Mouse (Mus musculus): Measurements from ENCODE around the gene Cd63. TPM values are rescaled to one million over a fixed set of nuclear protein-coding genes. Genes with fewer than 3 reads are reported as not detected.

Cd63 gene
- polyA plus RNA-seq, 1 experiment from 2014 or later: 141 TPM

DNA sequence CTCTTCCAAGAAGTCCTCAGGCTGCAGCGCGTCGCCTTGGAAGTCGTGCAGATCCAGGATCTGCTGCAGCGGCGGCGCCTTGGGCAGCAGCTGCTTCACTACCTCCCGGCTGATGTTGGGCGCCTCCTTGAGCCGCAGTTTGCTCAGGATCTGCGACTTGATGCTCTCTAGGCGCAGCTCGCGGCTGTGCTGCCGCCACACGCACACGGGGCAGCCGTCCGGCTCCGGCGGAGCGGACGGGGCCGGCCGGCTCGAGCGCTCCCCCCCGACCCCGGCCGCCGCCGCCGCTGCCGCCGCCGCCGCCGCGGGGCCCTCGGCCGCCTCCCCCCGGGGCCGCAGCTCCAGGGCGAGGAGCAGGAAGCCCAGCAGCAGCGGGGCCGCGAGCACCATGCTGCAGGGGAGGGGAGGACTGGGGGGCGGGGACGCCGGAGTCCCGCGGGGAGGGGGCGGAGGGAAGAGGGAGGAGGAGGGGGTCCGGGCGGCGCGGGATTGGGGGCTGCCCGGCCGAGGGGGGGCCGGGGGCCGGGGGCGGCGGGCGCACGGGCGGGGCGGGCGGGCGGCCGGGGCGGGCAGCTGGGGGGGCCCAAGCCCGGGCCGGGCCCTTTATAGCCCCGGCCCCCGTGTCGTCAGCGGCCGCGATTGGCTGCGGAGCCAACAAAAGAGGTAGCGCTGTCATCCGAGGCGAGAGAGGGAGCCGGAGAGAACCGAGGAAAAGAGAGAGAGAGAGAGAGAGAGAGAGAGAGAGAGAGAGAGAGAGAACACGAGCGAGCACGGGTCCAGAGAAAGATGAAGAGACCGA is 9.3 kb upstream of the Cd63 start, which contains the start of gene Gdf11:
Gdf11 (minus strand) TSS at position 423 of the 799 bp plus-strand sequence.
- Histone ChIP-seq H3K4me1 (replicated peaks) (peaks cover 58% of the 10 kb centered on the region), H3K4me2 (replicated peaks) (peak within 1 kb of the TSS; percentile 91), H3K9ac (replicated peaks) (peak within 1 kb of the TSS; percentile 88), H3K27me3 (peaks cover 11% of the 10 kb centered on the region), H3K36me3 (peaks cover 16% of the 10 kb centered on the region), H3K4me3 (replicated peaks) (peak within 1 kb of the TSS; percentile 78), H3K9me3 (no peaks in the 10 kb centered on the region), H3K27ac (peak within 1 kb of the TSS; percentile 96)
- ATAC-seq: peak; percentile 84
- 2% methylated on average over 59 of the region's 89 CpGs for WGBS

- peak overlapping the region; percentile 96 for H3K27ac ChIP-seq
- no peaks in the 10 kb centered on the region for H3K9me3 ChIP-seq
- H3K27me3 ChIP-seq: peaks cover 19% of the 10 kb centered on the region
- H3K4me1 ChIP-seq (replicated peaks): peaks cover 54% of the 10 kb centered on the region
- H3K4me3 ChIP-seq (replicated peaks): peak overlapping the region; percentile 78
- H3K9ac ChIP-seq (replicated peaks): peak overlapping the region; percentile 88
- ATAC-seq: peak; percentile 21
- H3K4me2 ChIP-seq (replicated peaks): peak overlapping the region; percentile 91
- 1% methylated on average over 9 of the region's 9 CpGs for WGBS
- H3K36me3 ChIP-seq: peaks cover 8% of the 10 kb centered on the region
These were observed 8.5 kb upstream of the Cd63 start for GRCm38 (mm10) chr10:128892246-128892645.

GRCm38 (mm10) chr10:128895437-128895836 is 5.4 kb upstream of the Cd63 start:
- Histone ChIP-seq H3K4me3 (replicated peaks) (no peak overlapping the region), H3K27ac (no peak overlapping the region), H3K4me2 (replicated peaks) (0 out of 2 replicates have a peak overlapping the region, but pooled peaks have one; percentile 29)

DNA sequence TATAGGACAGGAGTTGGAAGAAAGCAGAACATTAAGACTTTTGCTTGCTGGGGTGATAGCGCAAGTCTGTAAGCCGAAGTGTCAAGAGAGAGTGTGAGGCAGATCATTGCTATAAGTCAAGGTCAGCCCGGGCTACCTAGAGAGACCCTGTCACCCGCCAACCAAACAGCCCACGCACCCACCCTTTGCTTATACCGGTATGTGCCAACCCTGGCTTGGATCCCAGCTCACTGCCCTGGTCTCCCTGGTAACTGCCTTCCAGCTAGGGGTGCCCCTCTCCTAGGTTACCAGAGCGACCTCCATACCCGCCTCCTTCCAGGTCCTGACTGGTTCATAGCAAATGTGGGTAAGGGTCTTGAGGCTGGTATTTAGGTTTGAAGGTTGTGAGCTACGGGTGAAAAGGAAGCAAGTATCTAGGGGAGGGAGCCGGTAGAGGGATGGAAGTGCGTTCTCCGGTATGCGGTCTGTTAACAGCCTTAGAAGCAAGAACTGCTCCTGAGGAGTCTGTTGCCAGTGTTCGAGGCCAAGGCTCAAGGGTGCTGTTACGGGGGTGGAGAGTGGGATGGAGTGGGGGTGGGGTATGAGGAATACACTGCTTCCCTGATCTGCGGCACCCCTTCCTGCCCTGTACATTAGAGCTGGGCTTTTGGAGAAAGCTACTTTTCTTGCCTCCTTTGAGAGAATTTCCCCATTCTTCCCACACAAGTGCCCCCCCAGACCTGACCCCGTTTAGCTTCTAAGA is 4.7 kb upstream of the Cd63 start:
- peak; percentile 43 for ATAC-seq
- WGBS: 3% methylated on average over 17 of the region's 17 CpGs
- Histone ChIP-seq H3K9ac (replicated peaks) (peak overlapping the region; percentile 39; the same call in 1 of the 2 replicates), H3K4me3 (replicated peaks) (0 out of 2 replicates have a peak overlapping the region, but pooled peaks have one; percentile 2), H3K9me3 (no peaks in the 10 kb centered on the region), H3K4me2 (replicated peaks) (peak overlapping the region; percentile 29), H3K27me3 (peaks cover 19% of the 10 kb centered on the region), H3K36me3 (no peaks in the 10 kb centered on the region), H3K4me1 (replicated peaks) (peaks cover 20% of the 10 kb centered on the region), H3K27ac (no peak overlapping the region)

More at GRCm38 (mm10) chr10:128895437-128895836, 5.4 kb upstream of the Cd63 start:
- peaks cover 24% of the 10 kb centered on the region for H3K4me1 ChIP-seq (replicated peaks)
- WGBS: 1% methylated on average over 9 of the region's 9 CpGs
- peaks cover 19% of the 10 kb centered on the region for H3K27me3 ChIP-seq
- H3K9ac ChIP-seq (replicated peaks): 0 out of 2 replicates have a peak overlapping the region, but pooled peaks have one; percentile 39
- H3K36me3 ChIP-seq: no peaks in the 10 kb centered on the region
- ATAC-seq: no peak
- H3K9me3 ChIP-seq: no peaks in the 10 kb centered on the region

GRCm38 (mm10) chr10:128896807-128897206 is 4.0 kb upstream of the Cd63 start:
- Histone ChIP-seq H3K4me1 (replicated peaks) (peaks cover 20% of the 10 kb centered on the region), H3K36me3 (no peaks in the 10 kb centered on the region), H3K4me2 (replicated peaks) (no peak overlapping the region), H3K9ac (replicated peaks) (no peak overlapping the region; the same call in 1 of the 2 replicates), H3K9me3 (no peaks in the 10 kb centered on the region), H3K27ac (no peak overlapping the region), H3K4me3 (replicated peaks) (no peak overlapping the region), H3K27me3 (peaks cover 19% of the 10 kb centered on the region)
- ATAC-seq: no peak
- 67% methylated on average over 1 of the region's 1 CpGs for WGBS

GRCm38 (mm10) chr10:128897501-128897900 is 3.3 kb upstream of the Cd63 start:
- 33% methylated on average over 1 of the region's 1 CpGs for WGBS
- Histone ChIP-seq H3K27ac (no peak overlapping the region), H3K4me2 (replicated peaks) (no peak overlapping the region), H3K9me3 (no peaks in the 10 kb centered on the region), H3K4me1 (replicated peaks) (peaks cover 16% of the 10 kb centered on the region), H3K36me3 (no peaks in the 10 kb centered on the region), H3K9ac (replicated peaks) (no peak overlapping the region), H3K4me3 (replicated peaks) (no peak overlapping the region), H3K27me3 (peaks cover 19% of the 10 kb centered on the region)
- ATAC-seq: no peak

DNA sequence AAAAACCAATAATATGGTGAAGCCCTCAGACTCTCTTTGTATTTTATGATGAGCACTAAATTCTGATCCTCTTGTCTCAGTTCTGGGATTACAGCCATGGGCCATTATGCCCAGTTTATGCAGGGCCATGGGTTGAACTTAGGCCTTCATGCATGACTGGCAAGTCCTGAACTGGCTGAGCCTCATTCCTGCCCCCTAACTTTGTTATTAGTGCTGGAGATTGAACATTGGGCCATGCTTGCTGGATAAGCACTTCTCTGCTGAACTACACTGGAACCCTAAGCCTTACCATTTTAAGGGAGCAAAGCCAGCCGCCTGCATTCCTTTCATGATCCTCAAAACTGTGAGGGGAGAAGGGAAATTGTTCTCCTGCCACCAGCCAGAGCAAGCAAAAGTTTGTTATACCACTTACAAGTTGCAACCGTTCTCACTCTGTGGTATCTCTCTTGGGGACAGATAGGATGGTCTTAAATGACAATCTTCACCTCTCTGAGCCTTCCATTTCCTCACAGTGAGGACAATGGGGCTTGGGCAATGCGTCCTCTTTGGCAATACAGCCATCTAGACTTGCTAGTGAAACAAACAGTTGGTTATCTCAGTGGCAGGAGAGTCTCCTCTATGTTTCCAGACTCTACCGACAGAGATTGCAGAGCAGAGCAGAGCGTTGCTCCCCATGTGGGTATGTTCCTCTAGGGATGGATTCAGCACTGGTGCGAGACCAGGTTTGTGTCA is 864 bp upstream of the Cd63 start:
- Histone ChIP-seq H3K36me3 (no peaks in the 10 kb centered on the region), H3K27ac (no peak overlapping the region), H3K27me3 (peaks cover 17% of the 10 kb centered on the region), H3K4me1 (replicated peaks) (peaks cover 9% of the 10 kb centered on the region), H3K9ac (replicated peaks) (no peak overlapping the region), H3K9me3 (no peaks in the 10 kb centered on the region), H3K4me2 (replicated peaks) (no peak overlapping the region), H3K4me3 (replicated peaks) (no peak overlapping the region)
- WGBS: 83% methylated on average over 6 of the region's 6 CpGs
- ATAC-seq: no peak

DNA sequence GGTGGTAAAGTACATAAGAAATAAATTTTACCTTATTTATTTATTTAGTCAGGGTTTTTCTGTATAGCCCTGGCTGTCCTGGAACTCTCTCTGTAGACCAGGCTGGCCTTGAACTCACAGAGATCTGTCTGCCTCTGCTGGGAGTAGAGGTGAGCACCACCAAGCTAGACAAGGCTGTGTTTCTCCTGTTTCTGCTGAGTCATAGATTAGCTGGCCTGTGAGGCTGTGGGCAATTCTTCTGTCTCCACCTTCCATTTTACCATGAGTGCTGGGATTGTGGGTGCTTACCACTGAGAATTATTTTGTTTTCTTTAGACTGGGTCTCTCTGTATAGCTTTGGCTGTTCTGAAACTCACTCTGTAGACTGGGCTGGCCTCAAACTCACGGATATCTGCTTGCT is 620 bp downstream of the Cd63 start:
- Histone ChIP-seq H3K36me3 (no peaks in the 10 kb centered on the region), H3K27ac (no peak overlapping the region), H3K4me3 (replicated peaks) (no peak overlapping the region), H3K4me1 (replicated peaks) (peaks cover 2% of the 10 kb centered on the region; the same call in 1 of the 2 replicates), H3K27me3 (peaks cover 9% of the 10 kb centered on the region), H3K4me2 (replicated peaks) (no peak overlapping the region), H3K9ac (replicated peaks) (no peak overlapping the region), H3K9me3 (no peaks in the 10 kb centered on the region)
- 78% methylated on average over 1 of the region's 1 CpGs for WGBS
- no peak for ATAC-seq

DNA sequence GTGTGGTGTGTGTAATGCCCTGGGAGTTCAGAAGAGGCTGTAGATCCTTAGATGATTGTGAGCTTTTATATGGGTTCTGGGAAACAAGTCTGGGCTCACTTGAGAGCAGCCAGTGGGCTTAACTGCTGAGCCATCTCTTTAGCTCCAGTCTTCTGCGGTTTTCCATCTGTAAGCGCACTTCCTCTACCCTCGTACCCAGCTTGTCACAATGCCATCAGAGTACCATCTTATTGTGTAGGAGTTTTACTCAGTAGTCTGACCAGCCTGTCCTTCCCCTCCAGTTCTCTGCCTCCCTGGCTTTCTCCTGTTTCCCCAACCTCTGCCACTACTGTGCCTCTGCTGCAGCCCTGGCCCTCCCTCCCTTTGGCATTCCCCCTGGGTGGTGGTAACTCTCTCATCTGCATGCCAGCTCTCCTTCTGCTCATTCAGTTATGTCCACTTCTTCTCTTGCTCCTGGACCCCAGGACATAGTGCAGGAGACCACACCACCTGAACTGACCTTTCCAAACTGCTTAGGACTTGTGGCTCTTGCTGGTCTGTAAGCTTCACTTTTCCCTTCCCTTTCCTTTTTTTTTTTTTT is 1.7 kb downstream of the Cd63 start:
- Histone ChIP-seq H3K27me3 (no peaks in the 10 kb centered on the region), H3K36me3 (no peaks in the 10 kb centered on the region), H3K4me3 (replicated peaks) (no peak overlapping the region), H3K27ac (no peak overlapping the region), H3K4me1 (replicated peaks) (no peaks in the 10 kb centered on the region), H3K4me2 (replicated peaks) (no peak overlapping the region), H3K9ac (replicated peaks) (no peak overlapping the region), H3K9me3 (no peaks in the 10 kb centered on the region)
- 75% methylated on average over 3 of the region's 3 CpGs for WGBS
- no peak for ATAC-seq

- Histone ChIP-seq H3K9ac (replicated peaks) (no peak overlapping the region), H3K4me3 (replicated peaks) (no peak overlapping the region), H3K27me3 (peaks cover 15% of the 10 kb centered on the region; the same call in 1 of the 2 replicates), H3K36me3 (no peaks in the 10 kb centered on the region), H3K4me1 (replicated peaks) (peaks cover 7% of the 10 kb centered on the region; the same call in 1 of the 2 replicates), H3K27ac (no peak overlapping the region), H3K4me2 (replicated peaks) (no peak overlapping the region), H3K9me3 (no peaks in the 10 kb centered on the region)
- no peak for ATAC-seq
- WGBS: 78% methylated on average over 5 of the region's 5 CpGs
These were observed 4.0 kb downstream of the Cd63 start for GRCm38 (mm10) chr10:128904812-128905211.

- no peak for ATAC-seq
- 54% methylated on average over 13 of the region's 13 CpGs for WGBS
- peak overlapping the region; percentile 85; the same call in 1 of the 2 replicates for H3K9ac ChIP-seq (replicated peaks)
These were observed 8.1 kb downstream of the Cd63 start for GRCm38 (mm10) chr10:128908778-128909448.

More at GRCm38 (mm10) chr10:128908778-128909448, 8.1 kb downstream of the Cd63 start:
- Histone ChIP-seq H3K4me1 (replicated peaks) (peaks cover 19% of the 10 kb centered on the region), H3K27me3 (peaks cover 15% of the 10 kb centered on the region), H3K9me3 (no peaks in the 10 kb centered on the region), H3K36me3 (no peaks in the 10 kb centered on the region), H3K27ac (no peak overlapping the region), H3K4me3 (replicated peaks) (peak overlapping the region; percentile 76), H3K4me2 (replicated peaks) (peak overlapping the region; percentile 86)
